In genomic region chr2:157424126-157424903, GRCm38 (mm10) we compare ENCODE assay signal across 8 mouse cellular contexts. TPM values are rescaled to one million over a fixed set of nuclear protein-coding genes. Genes with fewer than 3 reads are reported as not detected.
DNase-seq lines count a peak whose midpoint lies in the region; ATAC-seq and TF ChIP-seq lines count a peak whose summit lies in the region.

No protein-coding gene starts in this region.

- WGBS in limb, embryonic 10.5 days: 1% methylated on average over 72 of the region's 98 CpGs
- WGBS in midbrain, postnatal 0 days: 1% methylated on average over 48 of the region's 98 CpGs

- no peak overlapping the region for H3K4me3 ChIP-seq in MEL (ENCODE audit: control insufficient read depth in 1 of 2, insufficient read depth in 1 of 2, low read depth in 2 of 2, low read length in 2 of 2)
- peak overlapping the region; percentile 89 for H3K4me3 ChIP-seq in limb, embryonic 10.5 days
- peak overlapping the region; percentile 86 for H3K4me3 ChIP-seq in midbrain, postnatal 0 days (ENCODE audit: low read depth, low read length)

- H3K4me1 ChIP-seq in MEL (ENCODE audit: control insufficient read depth in 1 of 2, insufficient read depth in 2 of 2, low read length in 2 of 2): no peaks in the 10 kb centered on the region
- H3K4me1 ChIP-seq in limb, embryonic 10.5 days: peaks cover 73% of the 10 kb centered on the region
- peaks cover 35% of the 10 kb centered on the region for H3K4me1 ChIP-seq in midbrain, postnatal 0 days (ENCODE audit: insufficient read depth, low read length)

- peak overlapping the region; percentile 96 for H3K4me2 ChIP-seq in midbrain, postnatal 0 days (ENCODE audit: low read depth, low read length, poor library complexity, severe bottlenecking)

- 0 out of 2 replicates have a peak, but pooled peaks have one; percentile 11 for ATAC-seq in midbrain, postnatal 0 days (ENCODE audit: low FRiP score)

- no peaks in the 10 kb centered on the region for H3K79me2 ChIP-seq in MEL (ENCODE audit: control insufficient read depth, insufficient read depth, low read length, poor library complexity)

- H3K27ac ChIP-seq in MEL (ENCODE audit: control insufficient read depth, low read depth, low read length): no peak overlapping the region
- peak overlapping the region; percentile 99 for H3K27ac ChIP-seq in limb, embryonic 10.5 days
- peak overlapping the region; percentile 94 for H3K27ac ChIP-seq in midbrain, postnatal 0 days (ENCODE audit: low read depth, low read length)

- intact Hi-C loops in heart, postnatal 10 days (cut with DNase I): loop anchor here (5.0 kb wide), 1 partner anchor 57 kb away; the partner anchor contains the start of gene Manbal

- TF ChIP-seq POLR2A in MEL (IDR thresholded peaks at IDR 0.05; ENCODE audit: control insufficient read depth in 1 of 2, insufficient read depth in 1 of 2, low read depth in 1 of 2, low read length in 2 of 2, poor library complexity in 1 of 2): no peak

- H3K36me3 ChIP-seq in MEL (ENCODE audit: control insufficient read depth in 1 of 2, insufficient read depth in 2 of 2, low read length in 2 of 2): no peaks in the 10 kb centered on the region
- peaks cover 28% of the 10 kb centered on the region for H3K36me3 ChIP-seq in limb, embryonic 10.5 days
- peaks cover 10% of the 10 kb centered on the region; the same call in 1 of the 2 replicates for H3K36me3 ChIP-seq in midbrain, postnatal 0 days (ENCODE audit: insufficient read depth, low read length)

- no peaks in the 10 kb centered on the region for H3K9me3 ChIP-seq in MEL (replicated peaks; ENCODE audit: insufficient read depth, low read length)
- no peaks in the 10 kb centered on the region for H3K9me3 ChIP-seq in limb, embryonic 10.5 days (replicated peaks)
- H3K9me3 ChIP-seq in midbrain, postnatal 0 days (ENCODE audit: low read length): no peaks in the 10 kb centered on the region

- no peak for TF ChIP-seq CTCF in MEL (IDR thresholded peaks at IDR 0.05 in 2 of 3, conservative IDR thresholded peaks at IDR 0.05 in 1 of 3; ENCODE audit: control insufficient read depth in 1 of 3, insufficient read depth in 1 of 3, low read depth in 2 of 3, low read length in 3 of 3, poor library complexity in 1 of 3, severe bottlenecking in 1 of 3)
- TF ChIP-seq CTCF in midbrain, postnatal 0 days (IDR thresholded peaks at IDR 0.05): no peak

- no peak for TF ChIP-seq EP300 in MEL (IDR thresholded peaks at IDR 0.05; ENCODE audit: low read depth in 1 of 2, low read length in 2 of 2)

- peak; percentile 50 for DNase-seq in layer of hippocampus, adult 11-12 months (ENCODE audit: low spot score)
- DNase-seq in layer of hippocampus, postnatal 36 days: no peak
- DNase-seq in MEL (ENCODE audit: low read depth, low spot score): no peak
- peak; percentile 51 for DNase-seq in embryo, embryonic 11 days
- DNase-seq in heart, postnatal 10 days: peak; percentile 42 to 51
- DNase-seq in limb, embryonic 10.5 days (ENCODE audit: low spot score): peak; percentile 68
- no peak for DNase-seq in midbrain, postnatal 0 days (ENCODE audit: low spot score)
- no peak for DNase-seq in layer of hippocampus, adult 18-20 months (ENCODE audit: low spot score in 2 of 2)

- peak overlapping the region; percentile 33; the same call in 1 of the 2 replicates for H3K9ac ChIP-seq in MEL (ENCODE audit: control insufficient read depth, low read depth, low read length, poor library complexity, severe bottlenecking)
- peak overlapping the region; percentile 100 for H3K9ac ChIP-seq in midbrain, postnatal 0 days (replicated peaks; ENCODE audit: low read length, poor library complexity, severe bottlenecking)

- TF ChIP-seq RAD21 in MEL (IDR thresholded peaks at IDR 0.05; ENCODE audit: low read depth, low read length): no peak

- peaks cover 0 to 3% of the 10 kb centered on the region in 2 experiments; a peak in 3 of 4 replicates for H3K27me3 ChIP-seq in MEL (ENCODE audit: control insufficient read depth in 1 of 2, insufficient read depth in 2 of 2, low read length in 2 of 2)
- H3K27me3 ChIP-seq in limb, embryonic 10.5 days (ENCODE audit: low read depth, poor library complexity, severe bottlenecking): no peaks in the 10 kb centered on the region
- no peaks in the 10 kb centered on the region for H3K27me3 ChIP-seq in midbrain, postnatal 0 days (ENCODE audit: insufficient read depth, low read length)

TF ChIP-seq in MEL, 35 proteins besides CTCF, POLR2A, EP300 and RAD21:
- TF ChIP-seq SIN3A (IDR thresholded peaks at IDR 0.05; ENCODE audit: low read length) (no peak), POLR2AphosphoS2 (IDR thresholded peaks at IDR 0.05; ENCODE audit: low read length) (no peak), GATA1 (IDR thresholded peaks at IDR 0.05; ENCODE audit: low read depth, low read length) (no peak), ETS1 (IDR thresholded peaks at IDR 0.05; ENCODE audit: low read depth, low read length) (no peak), UBTF (IDR thresholded peaks at IDR 0.05; ENCODE audit: borderline replicate concordance, insufficient read depth, low read depth, low read length) (no peak), NELFE (IDR thresholded peaks at IDR 0.05; ENCODE audit: low read depth, low read length) (no peak), MAFK (IDR thresholded peaks at IDR 0.05; ENCODE audit: borderline replicate concordance, low read depth, low read length) (no peak), MYB (IDR thresholded peaks at IDR 0.05; ENCODE audit: low read depth, low read length) (no peak), ELF1 (IDR thresholded peaks at IDR 0.05; ENCODE audit: low read depth, low read length) (no peak)

RNA-seq across cellular contexts. Expression of gene Src, which starts 6.1 kb away (rescaled TPM):
- total RNA-seq in layer of hippocampus, postnatal 36 days (2021): 100 to 1,000 TPM; 154 to 160 TPM
- total RNA-seq in MEL (2012; rRNA removed): 0.23 and 0.29 TPM in 2 replicates
- 1 to 10 TPM in 1 of 2 experiments, not detected in 1; 4.2 TPM for polyA plus RNA-seq in MEL (2012; ENCODE audit: insufficient read depth in 1 of 2, insufficient read length in 2 of 2, low read depth in 1 of 2, low replicate concordance in 2 of 2, missing spikeins in 1 of 2)
- total RNA-seq in heart, postnatal 10 days (2021): 1 to 10 TPM; 8.4 to 9.5 TPM
- 21.7 and 26.2 TPM in 2 replicates for polyA plus RNA-seq in limb, embryonic 10.5 days (2016; fragmentation: Nextera tagmentation; extraction: Ambion mirVana)
- 129 and 137 TPM in 2 replicates for total RNA-seq in midbrain, postnatal 0 days (2014; rRNA removed)
- 26.1 and 26.6 TPM in 2 replicates for polyA plus RNA-seq in midbrain, postnatal 0 days (2015; fragmentation: Nextera tagmentation; extraction: Ambion mirVana)
- total RNA-seq in layer of hippocampus, adult 18-20 months (2021): 100 to 1,000 TPM; 156 to 157 TPM

RNA-seq across cellular contexts. Expression of gene Manbal, which starts 56.9 kb away (rescaled TPM):
- 10 to 100 TPM; 53.6 to 60.9 TPM for total RNA-seq in layer of hippocampus, postnatal 36 days (2021)
- 19.8 and 28.4 TPM in 2 replicates for total RNA-seq in MEL (2012; rRNA removed)
- 10 to 100 TPM in 1 of 2 experiments, not detected in 1; 65.7 TPM for polyA plus RNA-seq in MEL (2012; ENCODE audit: insufficient read depth in 1 of 2, insufficient read length in 2 of 2, low read depth in 1 of 2, low replicate concordance in 2 of 2, missing spikeins in 1 of 2)
- total RNA-seq in heart, postnatal 10 days (2021): 10 to 100 TPM; 32.4 to 34.0 TPM
- 70.0 and 70.9 TPM in 2 replicates for polyA plus RNA-seq in limb, embryonic 10.5 days (2016; fragmentation: Nextera tagmentation; extraction: Ambion mirVana)
- total RNA-seq in midbrain, postnatal 0 days (2014; rRNA removed): 70.8 and 70.9 TPM in 2 replicates
- polyA plus RNA-seq in midbrain, postnatal 0 days (2015; fragmentation: Nextera tagmentation; extraction: Ambion mirVana): 129 and 132 TPM in 2 replicates
- 10 to 100 TPM; 55.5 to 57.0 TPM for total RNA-seq in layer of hippocampus, adult 18-20 months (2021)

Comparison
In these comparisons a context has a peak if more than half of its experiments do, and no peak if none do; other contexts are left out.
1. DNase-seq: peak in layer of hippocampus, adult 11-12 months (single experiment), embryo, embryonic 11 days (single experiment), heart, postnatal 10 days (2 of 2) and limb, embryonic 10.5 days (single experiment); none in layer of hippocampus, postnatal 36 days (0 of 2), MEL (single experiment), midbrain, postnatal 0 days (single experiment) and layer of hippocampus, adult 18-20 months (0 of 2).
2. H3K4me3 ChIP-seq: peak in limb, embryonic 10.5 days (single experiment) and midbrain, postnatal 0 days (single experiment); none in MEL (0 of 2).
3. RNA of gene Src, which starts 6.1 kb away (total RNA-seq): 154 to 160 TPM in layer of hippocampus, postnatal 36 days, 156 to 157 TPM in layer of hippocampus, adult 18-20 months and 129 to 137 TPM in midbrain, postnatal 0 days; 8.4 to 9.5 TPM in heart, postnatal 10 days and 0.23 to 0.29 TPM in MEL; every median in the first group is over 10 times any median in the second.